Mouse (Mus musculus) megakaryocyte, adult 5-6 weeks (primary cell): ENCODE results near the gene Thap12. TPM values are rescaled to one million over a fixed set of nuclear protein-coding genes. Genes with fewer than 3 reads are reported as not detected.
A peak's percentile ranks its signal among the peaks of the same experiment; 100 is the strongest.

Source experiments
- ATAC-seq: 2 replicates; pipeline ENCODE4 v1.8.0; 2016; ENCODE audit warnings: mild to moderate bottlenecking, inconsistent platforms; ENCODE audit not compliant: poor library complexity, severe bottlenecking
- total RNA-seq, 2 experiments: library from RNA; stranded (forward) in 1 of 2; stranded (reverse) in 1 of 2; fragments of 153-499, 151-499 nt in 1 of 2; fragments of 221-1000, 200-1000 nt in 1 of 2; gene quantifications; 2 replicates each; pipeline versions ENCODE4 v1.2.3 to v1.2.4; 2015 to 2017

Thap12 gene
- total RNA-seq (2015) (17.7 and 18.8 TPM in 2 replicates), total RNA-seq (2017) (27.2 and 35.4 TPM in 2 replicates)

GRCm38 (mm10) chr7:98702283-98703240 is at the start of gene Thap12:
Thap12 (plus strand) TSS chr7:98703103.
- ATAC-seq = peak; percentile 98

- peak; percentile 61 for ATAC-seq
These were observed 47.0 kb upstream of the Thap12 start for GRCm38 (mm10) chr7:98655681-98656530.

DNA sequence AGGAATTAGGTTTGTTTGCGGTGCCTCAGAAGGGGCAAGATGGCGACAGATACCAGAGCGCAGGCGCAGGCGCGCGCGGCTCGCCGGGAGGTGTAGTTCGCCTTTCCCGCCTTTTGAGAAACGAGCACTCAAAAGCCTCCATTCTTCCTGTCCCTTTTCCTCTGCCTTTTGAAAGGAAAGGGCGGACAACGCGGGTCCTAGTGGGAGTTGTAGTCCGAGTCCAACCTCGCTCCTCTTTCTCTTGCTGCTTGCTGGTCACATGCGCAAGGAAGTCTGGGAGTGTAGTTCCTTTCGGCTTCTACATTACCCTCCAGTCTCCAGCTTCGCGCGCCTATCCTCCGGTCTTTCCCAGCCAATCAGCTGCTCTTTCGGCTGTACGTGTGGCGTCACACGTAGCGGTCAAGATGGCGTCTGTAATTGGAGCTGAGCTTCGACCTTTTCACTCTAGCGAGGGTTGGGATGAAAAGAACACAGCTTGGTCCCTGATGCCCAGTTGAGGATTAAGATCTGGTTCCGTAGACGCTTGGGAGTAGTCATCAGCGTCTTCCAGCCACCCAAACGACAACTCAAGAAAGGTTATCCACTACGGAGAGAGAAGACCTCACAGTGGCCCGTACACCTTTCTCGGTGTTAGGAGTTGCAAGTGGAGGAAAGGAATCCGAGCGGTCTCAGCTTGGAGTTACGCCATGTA is 46.2 kb upstream of the Thap12 start, which contains the start of gene Emsy:
TSS of gene Emsy (minus strand) at position 253 of the 691 bp plus-strand sequence.
- peak; percentile 91 for ATAC-seq

DNA sequence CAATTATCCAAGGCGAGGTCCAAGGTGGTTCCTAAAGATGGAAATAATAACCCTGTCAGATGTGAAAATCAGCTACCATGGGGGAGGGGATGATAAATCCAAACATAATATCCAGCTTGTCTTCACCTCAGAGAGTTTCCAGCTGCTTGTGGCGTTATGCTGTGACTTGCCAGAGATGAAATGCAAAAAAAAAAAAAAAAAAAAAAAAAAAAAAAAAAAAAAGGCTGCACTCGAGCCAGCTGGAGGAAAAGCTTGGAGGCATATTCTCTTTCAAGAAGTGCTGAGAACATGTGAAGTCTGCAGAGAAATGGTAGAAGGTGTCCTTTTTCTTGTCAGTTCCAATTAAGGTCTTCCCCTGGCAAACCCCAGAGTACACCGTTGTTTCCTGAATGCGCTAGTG is 37.7 kb upstream of the Thap12 start:
- ATAC-seq = no peak

DNA sequence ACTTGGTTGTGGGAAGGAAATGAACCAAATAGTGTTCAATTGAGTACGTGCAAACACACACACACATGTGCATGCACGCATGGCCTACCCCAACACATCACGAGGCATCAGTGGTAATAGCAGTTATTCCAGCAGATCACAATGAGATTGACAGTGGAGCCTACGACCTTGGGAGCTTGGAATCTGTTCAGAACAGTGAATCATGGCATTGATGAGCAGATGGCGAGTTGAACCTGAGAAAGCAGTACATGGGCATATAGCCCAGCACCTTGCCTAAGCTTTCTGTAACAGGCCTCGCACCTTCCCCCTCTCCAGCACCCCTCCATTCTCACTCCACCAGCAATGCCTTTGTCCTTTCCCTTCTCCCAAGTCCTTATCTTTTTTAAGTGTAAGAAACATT is 37.2 kb upstream of the Thap12 start:
- no peak for ATAC-seq

DNA sequence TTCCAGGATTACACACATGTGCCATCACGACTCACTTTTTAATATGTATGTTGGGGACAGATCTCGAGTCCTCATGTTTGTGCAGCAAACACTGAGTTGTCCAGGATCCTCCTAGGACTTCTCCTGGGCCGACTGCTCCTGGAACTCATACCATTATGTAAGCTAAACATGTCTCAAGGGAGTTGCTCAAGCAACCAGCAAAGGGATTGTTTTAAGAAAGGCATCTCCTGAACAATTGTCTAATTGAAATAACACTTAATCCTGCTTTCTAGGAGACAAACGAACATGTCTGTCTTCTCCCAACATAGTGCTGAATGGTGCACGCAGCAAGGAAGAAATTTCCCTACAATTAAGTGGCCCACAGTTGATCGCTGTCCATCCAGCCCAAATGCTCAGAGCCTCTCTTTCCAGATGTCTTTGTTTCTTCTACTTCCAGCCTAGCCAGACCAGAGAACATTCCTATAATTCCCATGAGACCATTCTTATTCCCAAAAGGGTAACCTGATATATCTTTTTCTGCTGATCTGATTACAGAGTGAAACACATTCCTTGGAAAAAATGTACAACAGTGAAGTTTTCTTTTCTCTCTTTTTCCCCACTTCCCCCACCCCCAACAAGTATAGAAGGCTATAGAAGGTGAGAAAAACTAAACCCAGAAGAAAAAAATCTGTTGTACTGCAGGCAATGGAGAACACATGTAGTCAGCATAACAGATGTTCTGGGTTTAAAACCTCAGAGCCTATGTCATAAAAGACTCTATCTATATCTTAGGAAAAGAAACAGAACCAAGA is 34.8 kb upstream of the Thap12 start:
- ATAC-seq = no peak

- ATAC-seq = no peak
These were observed 32.1 kb upstream of the Thap12 start for GRCm38 (mm10) chr7:98670831-98671230.

GRCm38 (mm10) chr7:98671416-98671815 is 31.5 kb upstream of the Thap12 start:
- peak; percentile 40; the same call in 1 of the 2 replicates for ATAC-seq

DNA sequence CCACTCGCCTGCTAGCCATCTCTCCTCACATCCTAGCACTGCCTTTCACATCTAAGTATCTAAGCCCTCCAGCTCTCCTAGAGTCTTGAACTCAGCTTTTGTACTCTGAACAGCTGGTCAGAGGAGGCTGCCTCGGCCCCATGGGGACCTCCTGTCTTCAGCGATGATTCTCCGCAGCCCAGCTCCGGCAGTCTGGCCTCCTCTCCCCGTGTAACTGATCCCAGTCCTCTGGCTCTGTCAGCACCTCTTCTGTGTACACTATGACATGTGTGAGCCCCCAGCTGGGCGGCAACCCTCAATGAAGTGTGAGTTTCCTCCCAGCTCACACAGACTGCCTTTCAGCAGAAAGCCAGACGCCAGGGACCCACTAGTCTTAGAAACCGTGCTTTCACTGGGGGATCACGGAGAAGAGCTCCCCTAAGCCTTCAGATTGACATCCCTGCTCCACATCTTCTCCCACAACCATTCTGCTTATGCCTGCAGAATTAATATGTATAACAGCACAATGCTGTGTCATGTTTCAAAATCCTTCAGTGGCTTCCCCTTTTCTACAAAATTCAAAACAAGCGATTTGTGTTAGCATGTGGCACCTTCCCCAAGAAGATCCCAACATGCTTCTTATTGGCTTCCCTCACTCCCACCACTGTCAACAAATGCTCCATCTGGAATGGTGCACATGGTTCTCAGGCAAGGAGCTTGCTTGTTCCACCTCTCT is 30.5 kb upstream of the Thap12 start:
- ATAC-seq = peak; percentile 49; the same call in 1 of the 2 replicates

DNA sequence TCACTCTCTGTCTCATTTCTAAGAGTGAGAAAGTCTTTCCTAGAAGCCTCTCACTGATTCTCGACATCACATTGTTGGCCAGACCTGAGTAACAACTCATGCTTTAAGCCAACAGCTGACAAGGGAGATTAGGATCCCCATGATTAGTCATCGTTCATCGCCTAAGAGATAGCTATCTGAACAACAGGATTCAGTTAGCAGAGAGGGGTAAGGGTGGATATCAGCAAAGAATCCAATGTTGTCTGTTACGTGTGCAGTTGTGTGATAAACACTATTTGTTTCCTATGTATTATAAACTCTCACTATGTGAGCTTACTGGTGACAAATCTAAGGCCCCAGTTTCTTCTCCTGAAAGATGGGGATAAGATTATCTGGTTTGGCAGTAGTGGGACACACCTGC is 28.6 kb upstream of the Thap12 start:
- ATAC-seq = no peak

- no peak for ATAC-seq
These were observed 25.4 kb upstream of the Thap12 start for GRCm38 (mm10) chr7:98677511-98677910.

- ATAC-seq = no peak
These were observed 24.5 kb upstream of the Thap12 start for GRCm38 (mm10) chr7:98678441-98678840.

DNA sequence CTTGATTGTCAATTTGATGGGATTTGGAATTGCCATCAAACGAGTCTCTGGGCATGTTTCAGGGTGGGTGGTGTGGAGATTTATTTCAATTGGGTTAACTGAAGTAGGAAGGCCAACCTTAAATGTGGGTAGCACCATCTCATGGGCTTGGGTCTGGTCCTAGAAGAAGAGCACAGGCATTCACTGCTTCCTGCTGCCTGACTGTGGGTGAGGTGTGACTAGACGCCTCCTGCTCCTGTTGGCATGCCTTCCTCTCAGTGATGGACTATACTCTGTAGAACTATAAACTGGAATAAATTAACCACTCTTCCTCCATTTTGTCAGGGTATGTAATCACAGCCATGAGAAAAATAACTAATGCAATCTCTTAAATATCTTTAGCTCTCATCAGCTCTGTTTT is 22.2 kb upstream of the Thap12 start:
- ATAC-seq = no peak

DNA sequence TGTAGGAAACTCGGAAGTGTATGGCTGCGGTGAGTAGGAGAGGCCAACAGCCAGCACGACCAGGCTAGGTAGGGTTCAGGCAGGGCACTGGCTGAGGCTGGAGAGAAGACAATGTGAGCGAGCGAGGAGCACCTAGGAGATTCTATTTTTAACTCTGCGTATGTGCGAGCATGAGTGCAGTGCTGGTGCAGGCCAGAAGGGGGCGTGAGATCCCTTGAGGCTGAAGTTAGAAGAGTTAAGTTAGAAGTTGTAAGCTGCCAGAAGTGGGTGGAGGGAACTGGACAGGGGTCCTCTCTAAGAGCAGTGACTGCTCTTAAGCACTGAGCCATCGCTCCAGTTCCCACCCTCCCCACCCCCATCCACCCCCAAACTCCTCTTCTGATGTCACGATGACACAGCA is 20.1 kb upstream of the Thap12 start:
- ATAC-seq = no peak

GRCm38 (mm10) chr7:98685895-98686294 is 17.0 kb upstream of the Thap12 start:
- no peak for ATAC-seq

DNA sequence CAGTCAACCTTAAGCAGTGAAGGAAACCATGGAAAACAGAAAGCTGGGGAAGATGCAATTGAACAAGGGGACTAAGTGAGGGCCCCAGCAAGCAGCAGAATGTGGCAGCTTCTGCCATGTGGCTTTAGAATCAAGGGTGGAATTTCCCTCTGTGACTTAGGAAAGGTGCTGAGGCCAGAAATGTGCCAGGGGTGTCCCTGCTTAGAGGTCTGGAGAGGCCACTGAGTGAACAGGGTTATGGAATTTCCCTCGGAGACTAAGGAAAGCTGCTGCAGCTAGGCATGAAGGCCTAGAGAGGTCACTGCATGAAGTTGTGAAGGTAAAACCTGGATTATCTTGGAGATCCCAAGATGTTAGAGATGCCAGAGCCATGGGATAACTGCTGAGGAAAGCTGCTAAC is 12.8 kb upstream of the Thap12 start:
- no peak for ATAC-seq

DNA sequence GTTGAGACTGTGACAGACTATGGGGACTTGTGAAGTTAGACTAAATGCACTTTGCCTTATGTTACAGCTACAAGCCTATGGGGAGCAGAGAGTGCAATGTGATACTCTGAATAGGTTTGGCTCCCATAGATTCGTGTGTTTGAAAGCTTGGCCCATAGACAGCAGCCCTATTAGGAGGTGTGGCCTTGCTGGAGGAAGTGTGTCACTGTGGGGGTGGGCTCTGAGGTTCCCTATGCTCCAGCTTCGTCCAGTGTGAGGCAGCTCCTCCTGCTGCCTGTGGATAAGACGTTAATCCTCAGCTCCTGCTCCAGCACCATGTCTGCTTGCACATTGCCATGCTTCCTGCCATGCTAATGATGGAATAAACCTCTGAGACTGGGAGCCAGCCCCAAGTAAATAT is 12.1 kb upstream of the Thap12 start:
- ATAC-seq = no peak

- ATAC-seq = no peak
These were observed 9.9 kb upstream of the Thap12 start for GRCm38 (mm10) chr7:98692761-98693546.

DNA sequence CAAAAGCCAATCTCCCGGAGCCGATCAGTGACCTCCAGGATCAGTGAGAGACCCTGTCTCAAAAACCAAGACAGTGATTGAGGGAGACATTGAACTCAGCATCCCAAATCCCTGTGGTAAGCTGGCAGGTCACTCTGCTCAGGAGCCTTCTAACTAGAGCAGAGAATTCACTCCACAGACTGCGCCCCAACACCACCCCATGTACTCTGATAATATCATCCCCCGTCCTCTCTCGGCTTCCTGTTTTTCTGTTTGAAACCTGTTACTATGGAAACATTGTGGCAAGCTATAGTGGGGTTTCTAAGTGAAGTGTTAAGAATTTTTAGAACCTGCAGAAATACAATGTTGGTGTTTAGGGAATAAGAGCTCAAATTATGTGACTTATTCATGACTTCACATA is 8.9 kb upstream of the Thap12 start:
- peak; percentile 85 for ATAC-seq
